Mouse (Mus musculus) liver, adult 2 months (tissue): ENCODE results near the gene Smchd1.

ENCODE experiments used
- CTCF ChIP-seq: fragments of 200-500 bp; IDR thresholded peaks from 2 replicates; pipeline ENCODE4 v1.5.1; 2011; ENCODE audit warnings: low read depth, low read length, control low read depth
- POLR2A ChIP-seq: fragments of 200-500 bp; IDR thresholded peaks from 2 replicates; pipeline ENCODE4 v1.6.1; 2011; ENCODE audit warnings: low read length, control low read depth; ENCODE audit not compliant: insufficient read depth; ENCODE audit errors: extremely low read depth

DNA sequence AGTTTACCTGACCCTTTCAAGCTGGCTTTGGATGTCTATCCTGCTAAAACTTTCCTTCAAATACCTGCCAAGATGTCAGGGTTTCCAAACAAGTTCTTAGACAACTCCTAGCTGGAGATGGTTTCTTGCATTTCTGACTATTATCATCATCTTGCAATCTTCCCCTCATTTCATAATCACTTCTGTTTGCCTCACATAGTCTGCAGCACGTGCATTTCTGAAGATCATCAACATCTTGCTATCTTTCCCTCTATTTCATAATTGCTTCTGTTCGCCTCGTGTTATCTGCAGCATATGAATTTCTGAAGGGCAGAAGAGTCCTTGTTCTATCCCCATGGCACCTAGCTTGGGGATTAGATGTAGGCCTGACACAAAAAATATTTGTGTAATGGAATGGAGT is 180.6 kb downstream of the Smchd1 start:
- TF ChIP-seq POLR2A = no peak
- TF ChIP-seq CTCF = no peak
